Mouse (Mus musculus) testis, adult 2 months (tissue): Measurements from ENCODE around the gene Aunip. TPM values are rescaled to one million over a fixed set of nuclear protein-coding genes. Genes with fewer than 3 reads are reported as not detected.
A peak's percentile ranks its signal among the peaks of the same experiment; 100 is the strongest.
"Not testable (repeated sequence)": the region's sequence is repeated elsewhere in the genome, so short reads cannot be mapped to it uniquely, and the experiment has no call there.

Experiments
- H3K27ac ChIP-seq: fragments of 200-500 bp; 2 replicates; pipeline ENCODE4 v1.5.1; 2012; ENCODE audit warnings: low read depth, low read length; ENCODE audit not compliant: control insufficient read depth, insufficient read depth
- H3K27me3 ChIP-seq: fragments of 200-500 bp; 2 replicates; pipeline ENCODE4 v1.6.1; 2012; ENCODE audit warnings: mild to moderate bottlenecking, low read length, moderate library complexity; ENCODE audit not compliant: control insufficient read depth, insufficient read depth
- H3K36me3 ChIP-seq: fragments of 200-500 bp; 2 replicates; pipeline ENCODE4 v1.6.1; 2012; ENCODE audit warnings: mild to moderate bottlenecking, low read length; ENCODE audit not compliant: control insufficient read depth, insufficient read depth
- H3K4me1 ChIP-seq: fragments of 200-500 bp; 2 replicates; pipeline ENCODE4 v1.6.1; 2012; ENCODE audit warnings: low read length; ENCODE audit not compliant: control insufficient read depth, insufficient read depth
- H3K4me3 ChIP-seq: fragments of 200-500 bp; 2 replicates; pipeline ENCODE4 v1.5.1; 2012; ENCODE audit warnings: low read depth, mild to moderate bottlenecking, low read length, moderate library complexity, mixed read lengths; ENCODE audit not compliant: control insufficient read depth
- CTCF ChIP-seq: fragments of 200-500 bp; IDR thresholded peaks from 2 replicates; pipeline ENCODE4 v1.5.1; 2012; ENCODE audit warnings: low read depth, mild to moderate bottlenecking, inconsistent platforms, low read length, moderate library complexity; ENCODE audit not compliant: control insufficient read depth, insufficient read depth, insufficient replicate concordance
- POLR2A ChIP-seq: fragments of 200-500 bp; IDR thresholded peaks from 2 replicates; pipeline ENCODE4 v1.6.1; 2012; ENCODE audit warnings: low read depth, mild to moderate bottlenecking, inconsistent platforms, low read length, moderate library complexity; ENCODE audit not compliant: control insufficient read depth
- polyA plus RNA-seq: library from polyadenylated mRNA; depleted of rRNA; stranded (reverse); fragments of >200 nt; gene quantifications from 2 replicates; pipeline ENCODE4 v1.2.3, GENCODE M21; 2012

The Aunip gene
- polyA plus RNA-seq, 1 experiment = 3.8 TPM

GRCm38 (mm10) chr4:134496595-134497210 lies 14.1 kb upstream of the Aunip start, which contains the start of gene Paqr7:
Gene Paqr7, plus strand, starts transcription at chr4:134496697.
- peak; percentile 88 for TF ChIP-seq POLR2A
- TF ChIP-seq CTCF = no peak
- H3K27me3 ChIP-seq = no peaks in the 10 kb centered on the region
- peak within 1 kb of the TSS; percentile 86 for H3K4me3 ChIP-seq
- H3K27ac ChIP-seq = peak within 1 kb of the TSS; percentile 79
- H3K36me3 ChIP-seq = no peaks in the 10 kb centered on the region
- H3K4me1 ChIP-seq = peaks cover 15% of the 10 kb centered on the region

GRCm38 (mm10) chr4:134497223-134497622 lies 13.6 kb upstream of the Aunip start:
- no peak for TF ChIP-seq CTCF
- TF ChIP-seq POLR2A = no peak
- H3K4me3 ChIP-seq = peak overlapping the region; percentile 86
- H3K27me3 ChIP-seq = no peaks in the 10 kb centered on the region
- H3K36me3 ChIP-seq = no peaks in the 10 kb centered on the region
- H3K27ac ChIP-seq = peak overlapping the region; percentile 79
- H3K4me1 ChIP-seq = peaks cover 15% of the 10 kb centered on the region

GRCm38 (mm10) chr4:134497986-134498731 lies 12.6 kb upstream of the Aunip start:
- H3K4me3 ChIP-seq = peak overlapping the region; percentile 86
- peaks cover 15% of the 10 kb centered on the region for H3K4me1 ChIP-seq
- no peak for TF ChIP-seq POLR2A
- TF ChIP-seq CTCF = no peak
- H3K27me3 ChIP-seq = no peaks in the 10 kb centered on the region
- H3K27ac ChIP-seq = peak overlapping the region; percentile 79
- H3K36me3 ChIP-seq = no peaks in the 10 kb centered on the region

- peak overlapping the region; percentile 65 for H3K27ac ChIP-seq
These were observed 11.8 kb upstream of the Aunip start for GRCm38 (mm10) chr4:134498983-134499382.

GRCm38 (mm10) chr4:134501095-134501494 lies 9.7 kb upstream of the Aunip start:
- Histone ChIP-seq H3K27ac (no peak overlapping the region), H3K4me1 (peaks cover 5% of the 10 kb centered on the region), H3K36me3 (no peaks in the 10 kb centered on the region), H3K4me3 (peak overlapping the region; percentile 80), H3K27me3 (no peaks in the 10 kb centered on the region)
- TF ChIP-seq CTCF (no peak), POLR2A (no peak)

More at GRCm38 (mm10) chr4:134498983-134499382, 11.8 kb upstream of the Aunip start:
- H3K4me1 ChIP-seq = peaks cover 15% of the 10 kb centered on the region
- not testable (repeated sequence) for H3K27me3 ChIP-seq, H3K36me3 ChIP-seq
- peak overlapping the region; percentile 45 for H3K4me3 ChIP-seq

GRCm38 (mm10) chr4:134503686-134504357 lies 7.0 kb upstream of the Aunip start:
- no peak overlapping the region for H3K27ac ChIP-seq
- TF ChIP-seq CTCF = no peak
- TF ChIP-seq POLR2A = no peak

GRCm38 (mm10) chr4:134505303-134505789 lies 5.5 kb upstream of the Aunip start:
- no peak overlapping the region for H3K27ac ChIP-seq
- TF ChIP-seq CTCF (no peak), POLR2A (no peak)
- H3K36me3 ChIP-seq = no peaks in the 10 kb centered on the region
- peak overlapping the region; percentile 49; the same call in 1 of the 2 replicates for H3K4me3 ChIP-seq
- H3K27me3 ChIP-seq = no peaks in the 10 kb centered on the region
- peaks cover 3% of the 10 kb centered on the region for H3K4me1 ChIP-seq

More at GRCm38 (mm10) chr4:134503686-134504357, 7.0 kb upstream of the Aunip start:
- Histone ChIP-seq H3K4me1 (peaks cover 3% of the 10 kb centered on the region), H3K4me3 (peak overlapping the region; percentile 75), H3K27me3 (no peaks in the 10 kb centered on the region), H3K36me3 (no peaks in the 10 kb centered on the region)
